Mouse (Mus musculus): ENCODE data around the gene Mob2.

The Mob2 gene

GRCm38 (mm10) chr7:142060931-142061565 is at the start of gene Mob2:
Gene Mob2 (minus strand): TSS chr7:142061065.
- ATAC-seq (ENCODE audit: low TSS enrichment) = peak; percentile 98

- no peak for ATAC-seq (ENCODE audit: low TSS enrichment)
Observed at GRCm38 (mm10) chr7:142104747-142105146, 43.9 kb upstream of the Mob2 start.

GRCm38 (mm10) chr7:142097776-142098175 is 36.9 kb upstream of the Mob2 start:
- peak; percentile 51 for ATAC-seq (ENCODE audit: low TSS enrichment)

GRCm38 (mm10) chr7:142096701-142097100 is 35.8 kb upstream of the Mob2 start:
- no peak for ATAC-seq (ENCODE audit: low TSS enrichment)

- peak; percentile 72 for ATAC-seq (ENCODE audit: low TSS enrichment)
Observed at GRCm38 (mm10) chr7:142095183-142095931, 34.5 kb upstream of the Mob2 start, which contains the start of gene Dusp8. Gene Dusp8 (minus strand): TSS chr7:142095843.

GRCm38 (mm10) chr7:142094301-142095143 is 33.7 kb upstream of the Mob2 start:
- peak; percentile 25 for ATAC-seq (ENCODE audit: low TSS enrichment)

GRCm38 (mm10) chr7:142093696-142094240 is 32.9 kb upstream of the Mob2 start:
- no peak for ATAC-seq (ENCODE audit: low TSS enrichment)

- ATAC-seq (ENCODE audit: low TSS enrichment) = no peak
Observed at GRCm38 (mm10) chr7:142092991-142093390, 32.1 kb upstream of the Mob2 start.

GRCm38 (mm10) chr7:142091848-142092247 is 31.0 kb upstream of the Mob2 start:
- ATAC-seq (ENCODE audit: low TSS enrichment) = no peak

- ATAC-seq (ENCODE audit: low TSS enrichment) = no peak
Observed at GRCm38 (mm10) chr7:142089648-142090447, 29.0 kb upstream of the Mob2 start.

GRCm38 (mm10) chr7:142088886-142089285 is 28.0 kb upstream of the Mob2 start:
- ATAC-seq (ENCODE audit: low TSS enrichment) = peak; percentile 35; the same call in 1 of the 2 replicates

- no peak for ATAC-seq (ENCODE audit: low TSS enrichment)
Observed at GRCm38 (mm10) chr7:142087069-142087652, 26.3 kb upstream of the Mob2 start.

- ATAC-seq (ENCODE audit: low TSS enrichment) = no peak
Observed at GRCm38 (mm10) chr7:142086159-142086905, 25.5 kb upstream of the Mob2 start.

- no peak for ATAC-seq (ENCODE audit: low TSS enrichment)
Observed at GRCm38 (mm10) chr7:142084820-142085219, 24.0 kb upstream of the Mob2 start.

- ATAC-seq (ENCODE audit: low TSS enrichment) = peak; percentile 19; the same call in 1 of the 2 replicates
Observed at GRCm38 (mm10) chr7:142084395-142084794, 23.5 kb upstream of the Mob2 start.

GRCm38 (mm10) chr7:142083588-142084317 is 22.9 kb upstream of the Mob2 start:
- ATAC-seq (ENCODE audit: low TSS enrichment) = peak; percentile 54; the same call in 1 of the 2 replicates

- ATAC-seq (ENCODE audit: low TSS enrichment) = no peak
Observed at GRCm38 (mm10) chr7:142082607-142083006, 21.7 kb upstream of the Mob2 start.

GRCm38 (mm10) chr7:142082179-142082578 is 21.3 kb upstream of the Mob2 start:
- no peak for ATAC-seq (ENCODE audit: low TSS enrichment)

- ATAC-seq (ENCODE audit: low TSS enrichment) = no peak
Observed at GRCm38 (mm10) chr7:142081736-142082135, 20.9 kb upstream of the Mob2 start.
